Mouse (Mus musculus) liver (tissue): ENCODE measurements around the gene Mmd2.
A peak's percentile ranks its signal among the peaks of the same experiment; 100 is the strongest.

ENCODE experiments used
- DNase-seq: peaks from one replicate; pipeline ENCODE4 v3.0.0-alpha.2; 2020; ENCODE audit warnings: mixed read lengths

The Mmd2 gene

DNA sequence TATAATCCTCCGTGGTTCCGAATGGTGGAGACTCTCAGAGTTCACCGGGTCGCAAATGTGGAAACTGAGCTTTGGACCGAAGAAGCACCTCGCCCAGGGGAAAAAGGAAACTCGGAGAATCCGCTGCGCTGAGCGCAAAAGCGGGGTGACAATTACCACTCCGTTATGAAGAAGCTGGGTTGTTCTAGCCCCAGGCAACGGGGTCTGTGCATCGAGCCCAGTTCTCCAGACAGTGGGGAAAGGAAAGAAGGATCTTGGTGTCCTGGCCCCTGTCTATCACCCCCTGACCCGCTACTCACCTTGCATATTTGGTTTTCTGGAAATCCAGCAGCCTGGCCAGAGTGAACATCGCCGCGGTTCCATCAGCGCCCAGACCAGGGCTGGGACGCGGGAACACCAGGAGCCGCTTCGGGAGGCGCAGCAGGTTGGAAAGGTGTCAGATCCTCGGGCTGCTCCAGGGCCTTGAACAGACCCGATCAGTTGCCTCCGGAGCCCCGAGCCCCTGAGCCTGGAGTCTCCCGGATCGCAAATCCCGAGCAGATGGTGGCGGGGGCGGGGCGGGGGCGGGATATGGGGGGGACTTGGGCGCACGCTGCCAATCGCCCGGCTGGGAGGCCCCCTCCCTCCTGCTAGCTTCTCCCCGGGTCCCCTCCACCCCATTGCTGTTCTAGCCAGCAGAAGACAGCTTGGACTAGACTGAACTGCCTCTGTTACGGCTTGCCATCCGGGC is at the start of gene Mmd2:
Mmd2 (minus strand) TSS at position 542 of the 730 bp plus-strand sequence.
- DNase-seq, result peak; percentile 46

DNA sequence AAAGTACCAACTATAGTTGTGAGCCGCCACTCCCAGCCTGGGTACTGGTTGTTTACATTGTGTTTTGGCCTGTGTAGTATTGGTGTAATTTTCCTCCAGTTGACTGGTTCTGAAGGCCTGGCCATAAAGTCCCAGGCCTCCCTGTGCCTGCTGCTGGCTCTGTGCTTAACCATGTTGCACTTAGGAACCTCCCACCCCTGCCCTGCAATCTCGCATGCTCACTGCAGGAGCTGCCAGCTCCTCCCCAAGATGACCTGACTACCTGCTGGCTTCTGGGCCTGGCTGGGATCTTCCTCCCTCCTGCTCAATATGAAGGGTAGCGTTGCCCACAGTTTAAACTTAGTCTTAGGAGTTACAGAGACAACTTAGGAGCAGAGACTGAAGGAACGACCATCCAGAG is 43.7 kb upstream of the Mmd2 start:
- peak; percentile 70 for DNase-seq

DNA sequence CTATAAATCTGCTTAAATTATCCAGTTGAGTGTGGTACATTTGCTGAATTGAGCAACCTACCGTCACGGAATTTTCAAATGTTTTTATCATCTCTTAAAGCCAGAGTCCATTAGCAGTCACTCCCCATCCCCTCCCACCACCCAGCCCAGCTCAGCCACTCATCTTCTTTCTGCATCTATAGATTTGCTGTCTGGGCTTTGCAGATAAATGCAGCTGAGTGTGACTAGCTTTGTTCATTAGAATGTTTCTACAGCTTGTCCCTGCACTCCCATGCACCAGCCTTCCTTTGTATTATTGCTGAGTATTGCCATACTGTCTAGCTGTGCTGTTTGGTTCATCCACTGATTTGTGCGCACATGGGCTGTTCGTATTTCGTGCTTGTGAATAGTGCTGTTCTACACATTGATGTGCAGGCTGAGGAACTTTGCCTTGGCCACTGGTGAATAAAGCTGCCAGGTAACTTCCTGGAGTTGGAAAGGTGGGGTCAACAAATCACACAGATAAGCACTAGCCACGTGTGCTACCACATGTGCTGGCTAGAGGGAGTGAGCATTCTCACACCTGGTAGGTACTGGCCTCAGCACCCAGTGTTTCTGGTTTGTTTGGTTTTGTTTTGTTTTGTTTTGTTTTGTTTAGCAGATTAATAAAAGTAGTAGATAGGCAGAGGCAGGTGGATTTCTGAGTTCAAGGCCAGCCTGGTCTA is 42.3 kb upstream of the Mmd2 start:
- DNase-seq, result peak; percentile 85

DNA sequence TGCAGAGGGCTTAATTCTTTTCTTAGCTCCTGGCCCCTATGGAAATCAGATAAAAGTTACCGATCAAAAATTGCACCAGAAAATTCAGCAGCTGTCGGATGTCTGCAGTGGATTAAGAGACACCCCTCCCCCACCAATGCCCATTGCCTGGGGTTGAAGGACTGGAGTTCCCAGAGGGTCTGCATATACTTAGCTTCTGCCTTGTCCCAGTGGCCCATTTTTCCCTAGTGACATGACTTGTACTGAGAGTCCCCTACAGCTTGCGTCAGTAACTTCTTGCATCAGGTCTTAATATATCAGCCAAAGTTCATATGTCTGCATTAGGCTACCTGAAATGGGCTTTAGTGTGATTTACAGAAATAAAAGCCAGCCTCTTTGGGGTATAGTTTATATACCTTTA is 41.8 kb upstream of the Mmd2 start:
- peak; percentile 56 for DNase-seq

DNA sequence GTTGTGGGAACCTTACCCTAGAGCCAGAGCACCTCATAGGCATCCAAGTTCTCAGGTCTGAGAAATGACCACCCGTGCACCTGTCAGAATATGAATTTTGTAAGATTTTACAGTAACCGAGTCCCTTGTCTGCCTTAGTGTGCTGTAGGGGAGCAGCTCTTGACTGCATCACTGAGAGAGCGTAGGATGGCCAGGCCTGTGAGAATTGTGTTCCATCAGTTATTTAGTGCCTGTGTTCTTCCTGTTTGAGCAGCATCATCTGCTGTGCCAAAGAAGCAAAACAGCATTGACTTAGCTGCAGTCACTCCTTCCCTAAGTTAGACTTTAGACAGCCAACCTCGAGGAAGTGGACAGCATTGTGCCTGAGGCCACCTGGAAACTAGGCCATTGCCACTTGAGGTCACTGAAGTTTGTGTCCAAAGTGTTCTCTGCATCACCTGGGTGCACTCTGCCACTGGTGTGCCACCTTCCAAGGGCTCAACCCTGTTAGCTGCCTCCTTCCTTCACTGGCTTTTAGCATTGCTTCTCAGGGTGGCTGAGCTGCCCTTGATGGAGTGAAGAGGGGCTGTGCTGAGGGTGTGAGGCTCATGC is 41.0 kb upstream of the Mmd2 start:
- DNase-seq, result no peak

DNA sequence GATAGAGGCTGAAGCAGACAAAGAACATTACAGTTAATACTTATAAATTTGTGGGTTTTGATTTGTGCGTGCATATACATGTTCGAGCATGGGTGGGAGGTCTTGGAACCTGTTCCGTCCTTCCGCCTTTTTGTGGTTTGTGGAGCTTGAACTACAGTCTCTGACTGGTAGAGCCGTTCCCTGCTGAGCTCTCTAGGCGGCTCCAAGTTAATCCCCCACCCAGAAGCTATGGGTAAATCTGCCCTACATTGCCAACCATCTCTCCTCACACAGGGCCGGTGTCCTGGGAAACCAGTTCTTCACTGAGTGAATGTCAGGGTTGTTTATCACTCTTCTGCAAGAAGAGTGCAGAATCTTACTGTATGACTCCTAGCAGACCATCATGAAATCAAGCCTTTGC is 39.6 kb upstream of the Mmd2 start:
- peak; percentile 23 for DNase-seq

DNA sequence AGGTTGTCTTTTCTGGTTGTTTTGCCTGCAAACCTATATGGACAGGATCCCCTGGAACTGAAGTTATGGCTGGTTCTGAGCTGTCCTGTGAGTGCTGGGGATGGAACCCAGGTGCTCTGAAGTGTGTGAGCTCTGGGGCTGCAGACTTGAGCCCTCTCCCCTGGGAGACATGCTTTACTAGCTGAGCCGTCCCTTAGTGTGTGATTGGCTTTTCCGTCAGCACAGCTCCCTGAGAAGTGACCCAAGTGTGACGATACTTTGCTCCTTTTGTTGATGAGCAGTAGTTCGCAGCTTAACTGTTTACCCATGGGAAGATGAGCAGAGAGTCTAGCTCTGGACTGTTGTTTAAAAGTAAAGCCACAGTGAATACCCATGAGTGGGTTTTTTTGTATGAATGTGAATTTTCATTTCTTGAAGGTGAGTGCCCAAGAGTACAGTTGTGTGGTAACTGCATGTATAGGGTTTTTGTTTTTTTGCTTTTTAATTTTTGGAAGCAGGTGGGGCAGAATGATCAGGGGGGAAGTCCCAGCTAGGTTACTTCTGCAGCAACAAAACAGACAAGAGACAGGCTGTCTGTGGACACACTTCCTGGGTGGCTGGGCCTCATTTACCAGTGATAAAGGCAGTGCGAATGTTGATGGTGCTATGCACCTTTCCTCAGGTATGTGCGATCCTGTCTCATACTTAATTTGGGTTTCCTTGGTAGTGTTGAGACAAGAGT is 32.9 kb upstream of the Mmd2 start:
- no peak for DNase-seq

DNA sequence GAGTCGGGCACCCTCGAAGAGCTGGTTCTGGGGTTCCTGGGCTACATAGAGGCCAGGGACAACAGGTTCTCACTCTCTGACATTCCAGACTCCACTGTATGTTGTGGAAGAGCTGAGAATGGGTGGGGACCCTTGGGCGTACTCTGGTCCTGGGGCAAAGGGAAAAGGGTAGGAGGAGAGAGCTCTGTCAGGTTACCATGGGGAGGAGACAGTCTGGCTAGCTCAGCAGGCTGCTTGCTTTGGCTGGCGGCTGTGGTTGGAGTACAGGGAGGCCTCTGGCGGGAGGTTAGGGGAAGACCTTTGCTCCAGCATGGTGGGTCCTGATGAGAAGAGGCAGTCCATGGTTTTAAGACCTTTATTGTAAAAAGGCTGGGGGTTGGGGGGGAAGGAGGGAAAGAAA is 31.5 kb upstream of the Mmd2 start:
- DNase-seq, result no peak

DNA sequence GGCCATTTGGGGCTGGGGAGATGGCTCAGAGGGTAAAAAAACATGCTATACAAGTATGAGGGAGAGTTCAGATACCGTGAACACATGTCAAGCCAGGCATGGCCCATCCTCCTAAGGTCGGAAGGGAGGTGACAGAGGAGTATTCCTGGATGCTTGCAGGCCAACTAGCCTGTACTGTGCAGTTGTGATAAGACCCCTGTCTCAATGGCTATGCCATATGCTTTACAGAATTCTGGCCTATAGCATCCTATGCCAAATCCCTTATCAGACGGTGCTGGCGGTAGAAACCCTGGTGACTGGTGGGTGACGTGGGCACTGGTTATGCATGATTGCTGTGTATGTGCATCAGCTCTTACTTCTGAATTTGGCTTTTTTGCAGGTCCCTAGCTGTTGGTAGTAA is 29.2 kb upstream of the Mmd2 start:
- peak; percentile 58 for DNase-seq

DNA sequence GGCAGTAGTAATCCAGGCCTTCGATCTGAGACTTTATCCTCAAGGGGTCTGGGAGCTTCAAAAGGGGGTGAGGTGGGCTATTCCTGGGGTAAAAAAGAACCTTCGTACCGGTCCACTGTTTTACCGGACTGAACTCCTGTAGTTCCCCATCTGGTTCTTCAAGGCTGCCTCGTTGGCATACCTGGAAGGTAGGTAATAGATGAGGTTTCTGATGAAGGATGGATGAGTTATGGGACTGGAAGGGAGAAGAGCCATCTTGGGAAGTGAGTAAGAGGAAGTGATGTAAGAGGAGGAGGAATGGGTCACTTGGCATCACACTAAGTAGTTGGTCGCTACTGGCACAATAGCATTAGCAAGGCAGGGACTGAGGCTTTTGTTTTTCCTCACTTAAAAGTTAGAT is 21.6 kb upstream of the Mmd2 start:
- DNase-seq, result no peak

DNA sequence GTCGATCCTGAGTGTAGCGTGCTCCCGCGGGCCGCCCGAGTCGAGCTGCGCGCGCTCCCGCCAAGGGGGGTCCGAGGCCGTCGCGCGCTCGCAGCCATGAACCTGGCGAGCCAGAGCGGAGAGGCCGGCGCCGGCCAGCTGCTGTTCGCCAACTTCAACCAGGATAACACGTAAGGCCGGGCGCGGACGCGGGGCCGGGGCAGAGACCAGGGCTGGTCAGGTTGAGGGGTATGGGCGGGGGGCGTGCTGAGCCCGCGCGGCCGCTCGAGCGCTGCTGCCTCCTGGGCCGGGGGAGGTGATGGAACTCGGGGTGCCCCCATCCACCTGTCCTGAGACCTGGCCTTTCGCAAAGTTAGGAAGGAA is 21.0 kb upstream of the Mmd2 start:
- DNase-seq, result no peak

DNA sequence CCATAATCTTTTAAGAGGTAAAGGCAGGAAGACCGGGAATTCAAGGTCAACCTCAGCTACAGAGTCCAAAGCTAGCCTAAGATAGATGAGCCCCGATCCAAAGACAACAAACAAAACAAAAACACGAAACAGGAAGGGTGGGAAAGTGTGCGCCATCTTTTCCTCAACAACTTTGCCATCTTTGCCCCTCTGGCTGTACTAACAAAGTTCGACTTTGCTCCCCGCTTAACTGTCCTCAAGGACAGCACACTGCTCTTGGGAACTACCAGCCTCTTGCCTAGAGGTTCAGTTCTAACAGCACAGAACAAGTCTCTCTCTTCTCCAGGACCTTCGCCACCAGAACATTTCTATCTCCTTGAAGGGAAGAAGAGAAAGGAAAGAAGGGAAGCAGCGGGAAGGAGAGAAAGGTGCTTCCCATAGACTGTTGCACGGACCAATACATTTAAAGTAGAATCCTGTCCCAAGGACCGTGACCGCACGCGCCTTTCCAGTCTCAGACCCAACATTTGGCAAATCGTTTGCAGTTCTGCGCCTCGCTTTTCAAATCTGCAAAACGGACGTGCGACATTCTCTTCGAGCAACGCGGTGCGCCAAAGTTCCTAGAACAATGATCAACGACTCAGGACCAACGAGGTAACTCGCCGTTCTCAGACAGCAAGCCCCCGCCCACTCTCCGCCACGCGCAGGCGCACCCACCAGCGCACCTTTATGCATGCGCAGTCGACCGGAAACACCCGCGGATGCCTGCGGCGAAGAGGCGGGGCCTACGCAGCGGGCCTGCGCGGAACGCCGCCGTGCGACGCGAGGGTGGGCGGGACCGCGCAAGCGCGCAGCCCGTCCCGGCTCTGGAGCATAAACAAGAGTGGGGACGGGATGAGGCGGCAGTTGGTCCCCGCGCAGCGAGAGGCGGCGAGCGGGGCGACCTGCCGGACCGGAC is 20.4 kb upstream of the Mmd2 start:
- DNase-seq, result peak; percentile 98

DNA sequence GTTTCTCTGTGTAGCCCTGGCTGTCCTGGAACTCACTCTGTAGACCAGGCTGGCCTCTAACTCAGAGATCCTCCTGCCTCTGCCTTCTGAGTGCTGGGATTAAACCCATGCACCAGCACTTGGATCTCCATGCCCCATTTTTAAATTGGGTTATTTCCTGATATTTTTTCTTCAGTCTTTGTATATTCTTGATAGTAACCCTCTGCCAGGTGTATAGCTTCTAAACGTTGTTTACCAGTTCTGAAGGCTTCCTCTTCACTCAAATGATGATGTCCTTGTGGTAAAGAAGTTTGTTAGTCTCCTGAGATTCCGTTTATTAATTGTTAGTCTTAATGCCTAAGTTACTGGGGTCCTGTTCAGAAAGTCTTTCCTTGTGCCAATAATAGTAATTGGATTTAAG is 18.8 kb upstream of the Mmd2 start, which contains the start of gene Wipi2:
Wipi2 (plus strand) TSS at position 301 of the 400 bp plus-strand sequence.
- no peak for DNase-seq

DNA sequence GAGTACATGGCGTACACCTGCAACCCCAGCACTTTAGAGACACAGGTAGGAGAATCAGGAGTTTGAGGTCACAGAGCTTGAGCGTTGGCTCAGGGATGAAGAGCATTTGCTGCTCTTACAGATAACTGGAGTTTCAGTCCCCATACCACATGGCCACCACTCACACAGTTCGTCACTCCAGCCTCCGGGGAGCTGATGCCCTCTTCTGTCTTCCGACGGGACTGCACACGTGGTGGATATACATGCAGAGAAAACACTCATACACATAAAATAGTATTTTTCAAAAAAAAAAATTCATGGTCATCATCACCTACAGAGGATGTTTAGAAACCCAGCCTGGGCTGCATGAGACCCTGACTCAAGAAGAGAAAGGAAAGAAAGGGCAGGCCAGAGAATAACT is 14.5 kb upstream of the Mmd2 start:
- no peak for DNase-seq

DNA sequence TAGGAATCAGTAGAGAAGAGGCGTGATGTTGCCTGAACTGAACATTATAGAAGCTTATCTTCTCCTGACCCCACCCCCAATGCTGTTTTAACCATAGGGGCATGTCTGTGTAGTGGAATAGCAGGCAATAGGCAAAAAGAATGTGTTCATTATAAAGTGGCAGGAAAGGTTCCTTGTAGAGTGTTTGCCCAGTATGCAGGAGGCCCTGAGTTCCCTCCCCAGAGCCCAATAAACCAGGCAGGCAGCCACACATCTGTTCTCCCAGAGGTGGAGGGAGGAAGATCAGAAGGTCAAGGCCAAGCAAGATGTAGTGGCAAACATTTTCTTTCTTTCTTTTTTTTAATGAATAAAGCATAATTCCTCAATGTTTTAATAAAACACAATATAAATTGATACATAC is 13.5 kb upstream of the Mmd2 start:
- DNase-seq, result no peak

DNA sequence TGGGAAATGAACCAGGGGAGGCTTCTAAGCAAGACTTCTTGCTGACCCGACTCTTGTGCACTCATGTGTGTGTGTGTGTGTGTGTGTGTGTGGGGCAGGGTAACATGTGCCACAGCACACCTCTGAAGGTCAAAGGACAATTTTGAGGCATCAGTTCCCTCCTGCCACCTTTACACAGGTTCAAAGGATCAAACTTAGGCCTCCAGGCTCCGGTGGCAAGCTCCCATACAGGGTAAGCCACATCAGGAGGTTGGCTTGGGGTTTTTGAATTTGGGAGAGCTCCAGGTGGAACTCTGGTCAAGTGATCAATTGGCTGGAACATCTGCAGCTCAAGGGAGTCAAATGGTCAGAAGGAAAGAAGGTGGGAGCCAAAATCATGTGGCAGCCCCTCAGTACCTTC is 12.8 kb upstream of the Mmd2 start:
- no peak for DNase-seq

DNA sequence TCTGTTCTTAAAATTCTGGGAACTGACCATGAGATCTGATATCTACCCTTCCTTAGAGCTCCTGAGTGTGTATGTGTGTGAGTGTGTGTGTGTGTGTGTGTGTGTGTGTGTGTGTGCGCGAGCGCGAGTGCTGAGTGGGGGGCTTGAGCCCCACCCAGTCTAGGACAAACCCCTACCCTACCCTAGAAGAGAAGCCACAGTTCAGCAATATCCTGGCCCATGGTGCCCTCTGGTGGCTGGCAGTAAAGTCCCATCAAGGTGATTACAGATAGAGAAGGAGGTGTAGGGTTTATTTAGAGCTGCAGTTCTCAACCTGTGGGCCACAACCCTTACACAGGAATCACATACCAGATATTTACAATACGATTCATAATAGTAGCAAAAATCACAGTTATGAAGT is 11.3 kb upstream of the Mmd2 start:
- DNase-seq, result peak; percentile 54

DNA sequence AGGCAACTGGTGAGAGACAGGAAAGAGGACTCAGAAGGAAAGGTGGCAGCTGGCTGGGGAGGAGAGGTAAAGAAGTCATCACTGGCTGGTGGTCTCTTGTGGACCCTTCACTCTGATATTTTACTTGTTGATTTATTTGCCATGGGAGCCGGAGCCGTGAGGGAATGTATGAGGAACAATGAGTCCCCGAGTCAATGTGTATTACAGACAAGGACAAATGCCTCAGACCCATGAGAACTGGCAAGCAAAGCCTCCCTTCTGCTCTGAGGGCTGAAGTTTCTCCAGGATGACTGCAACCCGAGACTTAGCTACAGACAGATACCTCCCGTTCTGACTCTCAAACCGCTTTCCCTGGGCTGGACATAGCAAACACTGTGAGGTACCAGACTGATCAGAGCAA is 7.7 kb upstream of the Mmd2 start:
- DNase-seq, result no peak

DNA sequence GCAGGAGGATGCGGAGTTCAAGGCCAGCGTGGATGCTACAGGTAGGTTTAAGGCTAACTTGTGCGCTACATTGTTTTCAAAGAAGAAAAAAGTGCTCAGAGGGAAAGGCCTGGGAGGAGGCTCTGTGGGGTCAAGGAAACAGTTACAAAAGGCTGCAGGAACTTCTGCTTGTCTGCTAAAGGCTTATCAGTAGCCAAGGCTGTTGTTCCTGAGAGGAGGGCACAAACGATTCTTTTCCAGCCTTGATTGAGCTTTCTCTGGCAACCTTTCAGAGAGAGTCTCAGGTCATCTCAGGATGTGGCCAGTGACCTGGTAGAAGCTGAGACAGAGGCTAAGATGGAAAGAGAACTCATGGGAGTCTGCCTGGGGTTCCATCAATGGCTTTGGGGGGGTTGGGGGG is 7.0 kb upstream of the Mmd2 start:
- no peak for DNase-seq

DNA sequence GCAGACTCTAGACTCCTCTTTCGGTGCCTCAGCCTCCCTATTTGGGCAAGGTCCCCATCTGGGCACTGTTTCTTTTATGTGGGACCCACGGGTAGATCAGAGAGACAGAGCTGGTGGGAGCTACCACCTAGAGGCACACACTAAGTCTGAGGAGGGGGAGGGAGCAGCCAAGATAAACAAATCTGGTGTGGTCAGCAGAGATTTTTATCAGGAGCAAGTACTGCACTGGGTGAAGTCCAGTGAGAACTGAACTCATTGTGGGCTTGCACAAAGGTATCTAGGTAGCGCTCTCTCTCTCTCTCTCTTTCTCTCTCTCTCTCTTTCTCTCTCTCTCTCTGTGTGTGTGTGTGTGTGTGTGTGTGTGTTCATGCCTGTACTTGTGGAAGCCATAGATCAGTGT is 5.9 kb upstream of the Mmd2 start:
- DNase-seq, result no peak

DNA sequence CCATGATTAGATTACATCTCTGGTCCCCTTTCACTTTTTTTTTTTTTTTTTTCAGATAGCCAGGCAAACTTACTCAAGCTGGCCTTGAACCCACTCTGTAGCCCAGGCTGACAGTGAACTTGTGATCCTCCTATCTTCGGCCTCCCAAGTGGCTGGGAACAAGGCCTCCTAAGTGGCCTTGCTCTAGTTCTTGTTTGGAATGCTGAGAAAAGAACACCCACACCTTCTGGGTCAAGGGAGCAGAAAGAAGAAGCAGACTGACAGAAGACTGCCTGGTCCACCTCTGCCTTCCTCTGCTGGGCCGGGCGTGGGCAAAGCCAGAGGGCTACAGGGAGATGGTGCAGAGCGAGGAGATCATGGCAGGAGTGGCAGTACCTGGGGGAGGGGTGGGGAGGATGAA is 1.8 kb upstream of the Mmd2 start:
- DNase-seq, result no peak

DNA sequence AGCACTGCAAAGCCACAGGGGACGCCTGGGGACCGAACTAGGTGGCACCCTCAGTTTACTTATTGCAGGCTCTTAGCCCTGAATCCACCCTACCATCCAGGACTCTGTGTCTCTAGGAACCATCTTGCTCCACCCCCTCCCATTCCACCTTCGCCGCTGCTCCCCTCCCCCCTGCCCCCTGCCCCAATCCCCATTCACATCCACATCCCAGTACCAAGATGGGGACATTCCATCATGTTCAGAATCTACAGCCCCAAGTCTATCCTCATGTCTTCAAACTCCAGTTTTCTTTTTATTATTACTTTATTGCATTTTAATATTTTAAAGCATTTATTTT is 357 bp upstream of the Mmd2 start:
- no peak for DNase-seq

DNA sequence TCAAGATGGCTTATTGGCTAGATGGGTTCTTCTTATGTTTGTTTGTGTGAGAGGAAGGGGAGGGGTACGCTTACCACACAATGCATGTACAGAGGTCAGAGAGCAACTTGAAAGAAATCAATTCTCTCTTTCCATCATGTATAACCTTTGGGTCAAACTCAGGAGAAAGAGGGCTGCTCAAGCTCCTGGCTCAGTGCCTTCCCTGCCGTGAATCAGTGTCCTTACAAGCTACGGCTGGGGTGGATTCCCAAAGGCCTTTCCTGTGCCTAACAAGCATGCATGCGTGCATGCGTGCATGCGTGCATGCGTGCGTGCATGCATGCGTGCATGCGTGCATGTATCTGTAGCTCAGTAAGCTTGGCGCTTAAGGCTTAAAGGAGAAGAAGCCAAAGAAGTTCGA is 3.3 kb downstream of the Mmd2 start:
- DNase-seq, result no peak
